Mouse (Mus musculus) thymus, adult 2 months (tissue): ENCODE measurements around the gene Igdcc3.

Experiments
- CTCF ChIP-seq: fragments of 200-500 bp; IDR thresholded peaks from 2 replicates; pipeline ENCODE4 v1.5.1; 2012; ENCODE audit warnings: mild to moderate bottlenecking, control low read depth, low read length, moderate library complexity, borderline replicate concordance; ENCODE audit not compliant: control insufficient read depth, poor library complexity, insufficient read depth; ENCODE audit errors: extremely low read depth
- POLR2A ChIP-seq: fragments of 200-500 bp; IDR thresholded peaks from 2 replicates; pipeline ENCODE4 v1.6.1; 2012; ENCODE audit warnings: mild to moderate bottlenecking, low read length, control low read depth, moderate library complexity; ENCODE audit not compliant: control insufficient read depth, poor library complexity, insufficient read depth; ENCODE audit errors: extremely low read depth

DNA sequence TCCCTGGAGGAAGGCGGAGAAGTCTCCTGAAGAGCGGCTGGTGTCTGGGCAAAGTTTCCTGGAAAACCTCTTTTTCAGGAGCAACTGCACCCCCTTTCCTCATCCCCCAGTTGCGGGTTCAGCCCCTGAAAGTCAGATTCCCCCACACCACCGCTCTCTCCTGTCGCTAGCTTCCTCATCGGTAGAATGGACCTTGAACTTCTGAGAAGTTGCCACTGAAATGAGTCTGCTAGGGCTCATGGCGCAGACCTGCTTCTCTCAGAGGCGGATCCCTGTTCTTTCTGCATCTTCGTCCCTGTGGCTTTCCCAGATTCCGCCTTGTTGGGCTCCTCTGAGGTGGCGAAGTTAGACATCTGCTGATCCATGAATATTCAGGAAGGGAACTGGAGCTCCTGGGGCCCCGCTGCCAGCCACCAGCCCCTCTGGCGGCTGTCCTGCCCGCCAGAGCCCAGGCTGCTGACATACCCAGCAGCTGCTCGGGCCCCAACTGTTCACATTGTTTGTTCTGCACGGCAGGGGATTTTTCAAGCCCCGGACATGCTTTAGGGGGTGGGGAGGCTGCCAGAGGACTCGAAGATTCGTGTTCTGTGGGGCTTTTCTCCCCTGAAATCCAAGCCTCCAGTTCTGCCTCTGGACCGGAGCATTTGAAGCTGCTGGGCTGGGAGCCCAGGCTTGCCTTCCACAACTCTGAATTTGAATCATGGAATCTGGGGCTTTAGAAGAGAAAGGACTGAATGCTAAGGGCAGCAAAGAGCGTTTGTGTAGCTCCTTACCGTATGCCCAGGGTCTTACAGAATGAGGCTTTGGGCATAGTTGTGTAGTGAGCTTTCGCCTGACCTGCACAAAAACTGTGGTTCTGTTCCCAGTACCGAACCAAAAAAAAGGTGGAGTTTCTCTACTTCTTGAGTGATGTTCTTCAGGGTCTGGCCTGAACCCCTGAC lies 31.6 kb upstream of the Igdcc3 start:
- TF ChIP-seq CTCF (no peak), POLR2A (no peak)
